ENCODE assay signal across 7 mouse cellular contexts in genomic region chr3:143379193-143379592, GRCm38 (mm10).
DNase-seq lines count a peak whose midpoint lies in the region; ATAC-seq and TF ChIP-seq lines count a peak whose summit lies in the region.

No protein-coding gene starts in this region.

- H3K36me3 ChIP-seq in heart, adult 2 months (ENCODE audit: control insufficient read depth, insufficient read depth, low read length), result no peaks in the 10 kb centered on the region
- no peaks in the 10 kb centered on the region for H3K36me3 ChIP-seq in kidney, adult 2 months (ENCODE audit: control insufficient read depth, insufficient read depth, low read length)
- H3K36me3 ChIP-seq in midbrain, embryonic 14.5 days (ENCODE audit: control insufficient read depth, insufficient read depth, low read length), result no peaks in the 10 kb centered on the region

- no peak overlapping the region for H3K27ac ChIP-seq in heart, adult 2 months
- H3K27ac ChIP-seq in kidney, adult 2 months (ENCODE audit: insufficient read depth, low read depth, low read length), result no peak overlapping the region
- H3K27ac ChIP-seq in midbrain, embryonic 14.5 days (replicated peaks; ENCODE audit: low read depth, low read length), result no peak overlapping the region

- intact Hi-C loops in heart, adult 2 months (cut with DNase I), result no loop called here
- intact Hi-C loops in left cerebral cortex, postnatal 4 days (cut with DNase I), result no loop called here

- peak; percentile 76; the same call in 1 of the 2 replicates for ATAC-seq in midbrain, embryonic 14.5 days (ENCODE audit: low FRiP score, low TSS enrichment)

- WGBS in heart, adult 2 months, result 5% methylated on average over 13 of the region's 13 CpGs
- 7% methylated on average over 13 of the region's 13 CpGs for WGBS in kidney, adult 2 months
- WGBS in midbrain, embryonic 14.5 days, result 18% methylated on average over 13 of the region's 13 CpGs

- no peaks in the 10 kb centered on the region for H3K79me2 ChIP-seq in heart, adult 2 months (replicated peaks; ENCODE audit: control insufficient read depth, insufficient read depth, low read length)

- no peaks in the 10 kb centered on the region for H3K4me1 ChIP-seq in heart, adult 2 months (ENCODE audit: control insufficient read depth, insufficient read depth, low read length)
- H3K4me1 ChIP-seq in kidney, adult 2 months (ENCODE audit: control insufficient read depth, insufficient read depth, low read length), result no peaks in the 10 kb centered on the region
- H3K4me1 ChIP-seq in midbrain, embryonic 14.5 days (ENCODE audit: control insufficient read depth, insufficient read depth, low read length), result 0 out of 2 replicates have a peak, but pooled peaks cover 3% of the 10 kb centered on the region

- H3K9me3 ChIP-seq in midbrain, embryonic 14.5 days (ENCODE audit: control insufficient read depth, low read length), result no peaks in the 10 kb centered on the region

- TF ChIP-seq EP300 in heart, adult 2 months (IDR thresholded peaks at IDR 0.05; ENCODE audit: insufficient read depth, low read depth, low read length), result no peak

- peak overlapping the region; percentile 5 for H3K4me2 ChIP-seq in midbrain, embryonic 14.5 days (ENCODE audit: low read length)

- H3K9ac ChIP-seq in heart, adult 2 months (ENCODE audit: low read depth, low read length), result no peak overlapping the region
- H3K9ac ChIP-seq in midbrain, embryonic 14.5 days (replicated peaks; ENCODE audit: low read length), result no peak overlapping the region

- no peak for TF ChIP-seq POLR2A in heart, adult 2 months (IDR thresholded peaks at IDR 0.05; ENCODE audit: insufficient read depth, low read depth, low read length)
- TF ChIP-seq POLR2A in kidney, adult 2 months (IDR thresholded peaks at IDR 0.05; ENCODE audit: low read depth, low read length), result no peak

- peak; percentile 83 for DNase-seq in adrenal gland, postnatal 10 days
- DNase-seq in embryo, embryonic 9.5 days (ENCODE audit: extremely low spot score), result peak; percentile 85
- peak; percentile 41 to 43 for DNase-seq in heart, adult 2 months
- DNase-seq in kidney, adult 2 months, result peak; percentile 82
- DNase-seq in left cerebral cortex, postnatal 4 days, result peak; percentile 77
- DNase-seq in midbrain, embryonic 14.5 days, result peak; percentile 87
- DNase-seq in spleen, postnatal 4 days (ENCODE audit: low spot score in 2 of 2), result peak; percentile 24 to 64

- TF ChIP-seq CTCF in heart, adult 2 months (IDR thresholded peaks at IDR 0.05), result peak; percentile 77
- peak; percentile 88 for TF ChIP-seq CTCF in kidney, adult 2 months (conservative IDR thresholded peaks at IDR 0.05; ENCODE audit: insufficient read depth, insufficient read length, low read depth, low read length)

- no peaks in the 10 kb centered on the region for H3K27me3 ChIP-seq in heart, adult 2 months (ENCODE audit: control insufficient read depth, insufficient read depth, low read length)
- H3K27me3 ChIP-seq in kidney, adult 2 months (replicated peaks; ENCODE audit: control insufficient read depth, insufficient read depth, low read length), result no peaks in the 10 kb centered on the region
- H3K27me3 ChIP-seq in midbrain, embryonic 14.5 days (ENCODE audit: control insufficient read depth, insufficient read depth, low read length), result no peaks in the 10 kb centered on the region

- H3K4me3 ChIP-seq in heart, adult 2 months, result no peak overlapping the region
- H3K4me3 ChIP-seq in kidney, adult 2 months (ENCODE audit: insufficient read depth, low read depth, low read length), result no peak overlapping the region
- H3K4me3 ChIP-seq in midbrain, embryonic 14.5 days (replicated peaks; ENCODE audit: low read depth, low read length), result no peak overlapping the region
